Mouse (Mus musculus): ENCODE measurements around the gene Ssbp1. TPM values are rescaled to one million over a fixed set of nuclear protein-coding genes. Genes with fewer than 3 reads are reported as not detected.

Ssbp1 gene
- polyA plus RNA-seq, 1 experiment from 2014 or later: 226 TPM

- Histone ChIP-seq H3K9me3 (no peaks in the 10 kb centered on the region), H3K36me3 (replicated peaks) (no peaks in the 10 kb centered on the region), H3K27ac (replicated peaks) (peak overlapping the region; percentile 94), H3K4me3 (peak overlapping the region; percentile 83), H3K27me3 (replicated peaks; ENCODE audit: low read depth, poor library complexity, severe bottlenecking) (peaks cover 32% of the 10 kb centered on the region), H3K4me1 (peaks cover 18% of the 10 kb centered on the region)
- under 1% methylated on average over 72 of the region's 72 CpGs for WGBS
- DNase-seq (ENCODE audit: low spot score): peak; percentile 74
These were observed 35.8 kb upstream of the Ssbp1 start for GRCm38 (mm10) chr6:40435151-40436046.

GRCm38 (mm10) chr6:40436047-40436483 is 35.1 kb upstream of the Ssbp1 start, which contains the start of gene E330009J07Rik:
TSS of gene E330009J07Rik (minus strand) at chr6:40436135.
- Histone ChIP-seq H3K9me3 (no peaks in the 10 kb centered on the region), H3K4me3 (peak within 1 kb of the TSS; percentile 83), H3K4me1 (peaks cover 18% of the 10 kb centered on the region), H3K27me3 (replicated peaks; ENCODE audit: low read depth, poor library complexity, severe bottlenecking) (peaks cover 36% of the 10 kb centered on the region), H3K36me3 (replicated peaks) (no peaks in the 10 kb centered on the region), H3K27ac (replicated peaks) (peak within 1 kb of the TSS; percentile 94)
- WGBS: under 1% methylated on average over 38 of the region's 38 CpGs
- DNase-seq (ENCODE audit: low spot score): peak; percentile 88

GRCm38 (mm10) chr6:40438936-40439335 is 32.2 kb upstream of the Ssbp1 start, which contains the start of gene Wee2:
TSS of gene Wee2 (plus strand) at chr6:40439088.
- no peak within 1 kb of the TSS for H3K4me3 ChIP-seq
- peaks cover 49% of the 10 kb centered on the region for H3K27me3 ChIP-seq (replicated peaks; ENCODE audit: low read depth, poor library complexity, severe bottlenecking)
- 84% methylated on average over 5 of the region's 5 CpGs for WGBS

GRCm38 (mm10) chr6:40439731-40440130 is 31.4 kb upstream of the Ssbp1 start:
- Histone ChIP-seq H3K27me3 (replicated peaks; ENCODE audit: low read depth, poor library complexity, severe bottlenecking) (peaks cover 49% of the 10 kb centered on the region), H3K9me3 (no peaks in the 10 kb centered on the region), H3K4me3 (no peak overlapping the region), H3K27ac (replicated peaks) (no peak overlapping the region), H3K4me1 (peaks cover 11% of the 10 kb centered on the region), H3K36me3 (replicated peaks) (no peaks in the 10 kb centered on the region)
- DNase-seq (ENCODE audit: low spot score): no peak
- WGBS: 51% methylated on average over 12 of the region's 12 CpGs

More at GRCm38 (mm10) chr6:40438936-40439335, 32.2 kb upstream of the Ssbp1 start, which contains the start of gene Wee2:
- H3K4me1 ChIP-seq: peaks cover 18% of the 10 kb centered on the region
- no peak within 1 kb of the TSS for H3K27ac ChIP-seq (replicated peaks)
- no peaks in the 10 kb centered on the region for H3K36me3 ChIP-seq (replicated peaks)
- no peaks in the 10 kb centered on the region for H3K9me3 ChIP-seq
- DNase-seq (ENCODE audit: low spot score): no peak

- Histone ChIP-seq H3K27ac (replicated peaks) (no peak overlapping the region), H3K36me3 (replicated peaks) (no peaks in the 10 kb centered on the region), H3K27me3 (replicated peaks; ENCODE audit: low read depth, poor library complexity, severe bottlenecking) (peaks cover 49% of the 10 kb centered on the region), H3K4me1 (peaks cover 2% of the 10 kb centered on the region), H3K4me3 (no peak overlapping the region), H3K9me3 (no peaks in the 10 kb centered on the region)
- DNase-seq (ENCODE audit: low spot score): no peak
- WGBS: 86% methylated on average over 3 of the region's 3 CpGs
These were observed 29.9 kb upstream of the Ssbp1 start for GRCm38 (mm10) chr6:40441276-40441675.

GRCm38 (mm10) chr6:40441755-40442154 is 29.4 kb upstream of the Ssbp1 start:
- Histone ChIP-seq H3K27ac (replicated peaks) (no peak overlapping the region), H3K36me3 (replicated peaks) (no peaks in the 10 kb centered on the region), H3K27me3 (replicated peaks; ENCODE audit: low read depth, poor library complexity, severe bottlenecking) (peaks cover 50% of the 10 kb centered on the region), H3K9me3 (no peaks in the 10 kb centered on the region), H3K4me3 (no peak overlapping the region), H3K4me1 (no peaks in the 10 kb centered on the region)
- DNase-seq (ENCODE audit: low spot score): no peak
- WGBS: 35% methylated on average over 3 of the region's 3 CpGs

- Histone ChIP-seq H3K9me3 (no peaks in the 10 kb centered on the region), H3K4me1 (no peaks in the 10 kb centered on the region), H3K36me3 (replicated peaks) (no peaks in the 10 kb centered on the region), H3K27me3 (replicated peaks; ENCODE audit: low read depth, poor library complexity, severe bottlenecking) (peaks cover 34% of the 10 kb centered on the region), H3K27ac (replicated peaks) (no peak overlapping the region), H3K4me3 (no peak overlapping the region)
- 43% methylated on average over 10 of the region's 10 CpGs for WGBS
- no peak for DNase-seq (ENCODE audit: low spot score)
These were observed 27.7 kb upstream of the Ssbp1 start for GRCm38 (mm10) chr6:40443281-40443928.

GRCm38 (mm10) chr6:40448626-40449025 is 22.5 kb upstream of the Ssbp1 start:
- Histone ChIP-seq H3K36me3 (replicated peaks) (no peaks in the 10 kb centered on the region), H3K27ac (replicated peaks) (no peak overlapping the region)
- DNase-seq (ENCODE audit: low spot score): no peak

GRCm38 (mm10) chr6:40454436-40455041 is 16.6 kb upstream of the Ssbp1 start:
- no peak for DNase-seq (ENCODE audit: low spot score)
- H3K4me1 ChIP-seq: no peaks in the 10 kb centered on the region
- no peak overlapping the region for H3K4me3 ChIP-seq
- 22% methylated on average over 7 of the region's 7 CpGs for WGBS
- no peaks in the 10 kb centered on the region for H3K27me3 ChIP-seq (replicated peaks; ENCODE audit: low read depth, poor library complexity, severe bottlenecking)
- H3K27ac ChIP-seq (replicated peaks): no peak overlapping the region
- no peaks in the 10 kb centered on the region for H3K36me3 ChIP-seq (replicated peaks)
- no peaks in the 10 kb centered on the region for H3K9me3 ChIP-seq

More at GRCm38 (mm10) chr6:40448626-40449025, 22.5 kb upstream of the Ssbp1 start:
- H3K9me3 ChIP-seq: no peaks in the 10 kb centered on the region
- H3K4me1 ChIP-seq: no peaks in the 10 kb centered on the region
- H3K4me3 ChIP-seq: no peak overlapping the region
- H3K27me3 ChIP-seq (replicated peaks; ENCODE audit: low read depth, poor library complexity, severe bottlenecking): 0 out of 2 replicates have a peak, but pooled peaks cover 4% of the 10 kb centered on the region

GRCm38 (mm10) chr6:40465710-40466109 is 5.4 kb upstream of the Ssbp1 start:
- no peak for DNase-seq (ENCODE audit: low spot score)
- Histone ChIP-seq H3K36me3 (replicated peaks) (no peaks in the 10 kb centered on the region), H3K4me3 (no peak overlapping the region), H3K27ac (replicated peaks) (no peak overlapping the region), H3K9me3 (no peaks in the 10 kb centered on the region), H3K4me1 (0 out of 2 replicates have a peak, but pooled peaks cover 2% of the 10 kb centered on the region), H3K27me3 (replicated peaks; ENCODE audit: low read depth, poor library complexity, severe bottlenecking) (no peaks in the 10 kb centered on the region)
- WGBS: 58% methylated on average over 6 of the region's 6 CpGs

GRCm38 (mm10) chr6:40471720-40472010 is 513 bp downstream of the Ssbp1 start:
- H3K9me3 ChIP-seq: no peaks in the 10 kb centered on the region
- no peak for DNase-seq (ENCODE audit: low spot score)
- WGBS: under 1% methylated on average over 7 of the region's 7 CpGs
- H3K4me1 ChIP-seq: peaks cover 12% of the 10 kb centered on the region
- no peaks in the 10 kb centered on the region for H3K27me3 ChIP-seq (replicated peaks; ENCODE audit: low read depth, poor library complexity, severe bottlenecking)
- H3K27ac ChIP-seq (replicated peaks): peak overlapping the region; percentile 98
- H3K4me3 ChIP-seq: peak overlapping the region; percentile 85
- peaks cover 36% of the 10 kb centered on the region for H3K36me3 ChIP-seq (replicated peaks)

GRCm38 (mm10) chr6:40476132-40476531 is 5.0 kb downstream of the Ssbp1 start:
- DNase-seq (ENCODE audit: low spot score): no peak
- WGBS: 88% methylated on average over 4 of the region's 4 CpGs
- Histone ChIP-seq H3K36me3 (replicated peaks) (peaks cover 69% of the 10 kb centered on the region), H3K4me3 (no peak overlapping the region), H3K27ac (replicated peaks) (no peak overlapping the region), H3K27me3 (replicated peaks; ENCODE audit: low read depth, poor library complexity, severe bottlenecking) (no peaks in the 10 kb centered on the region), H3K4me1 (peaks cover 10% of the 10 kb centered on the region), H3K9me3 (no peaks in the 10 kb centered on the region)
